Mouse (Mus musculus) fat pad, adult 2 months (tissue): ENCODE results near the gene Rab11fip4.

Source experiments
- DNase-seq: peaks from one replicate; pipeline ENCODE4 v3.0.0-alpha.2; 2011; ENCODE audit warnings: low read depth, low spot score; ENCODE audit errors: extremely low read depth

Gene Rab11fip4

GRCm38 (mm10) chr11:79736232-79737006 is 145.4 kb downstream of the Rab11fip4 start:
- no peak for DNase-seq

GRCm38 (mm10) chr11:79737126-79737697 is 146.2 kb downstream of the Rab11fip4 start:
- DNase-seq = no peak

GRCm38 (mm10) chr11:79737865-79738502 is 147.0 kb downstream of the Rab11fip4 start:
- no peak for DNase-seq

- no peak for DNase-seq
Observed at GRCm38 (mm10) chr11:79738725-79739558, 147.9 kb downstream of the Rab11fip4 start.

GRCm38 (mm10) chr11:79740740-79741512 is 149.9 kb downstream of the Rab11fip4 start:
- no peak for DNase-seq

GRCm38 (mm10) chr11:79746552-79747102 is 155.6 kb downstream of the Rab11fip4 start:
- no peak for DNase-seq
